Mouse (Mus musculus) frontal cortex, postnatal 36 days (tissue): ENCODE results near the gene Krtap1-3.
"Not testable (repeated sequence)": the region's sequence is repeated elsewhere in the genome, so short reads cannot be mapped to it uniquely, and the experiment has no call there.

Experiments
- DNase-seq, 2 experiments: peaks; one replicate each; pipeline ENCODE4 v3.0.0; 2022; ENCODE audit warnings: low spot score in 2 of 2

The Krtap1-3 gene

DNA sequence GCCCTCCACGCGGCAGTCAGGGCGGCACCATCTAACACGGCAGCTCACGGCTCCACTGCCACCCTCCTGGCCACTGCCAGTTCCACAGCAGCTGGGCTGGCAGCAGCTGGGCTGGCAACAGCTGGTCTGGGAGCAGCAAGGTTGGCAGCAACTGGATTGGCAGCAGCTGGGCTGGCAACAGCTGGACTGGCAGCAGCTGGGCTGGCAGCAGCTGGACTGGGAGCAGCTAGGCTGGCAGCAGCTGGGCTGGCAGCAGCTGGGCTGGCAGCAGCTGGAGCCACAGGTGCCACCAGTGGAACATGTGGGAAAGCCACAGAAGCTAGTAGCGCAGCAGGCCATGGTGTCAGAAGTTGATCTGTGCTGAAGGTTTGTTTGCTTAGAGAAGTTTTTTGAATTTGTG is at the start of gene Krtap1-3:
Gene Krtap1-3 (minus strand): TSS at position 359 of the 400 bp plus-strand sequence.
- DNase-seq, result no peak

DNA sequence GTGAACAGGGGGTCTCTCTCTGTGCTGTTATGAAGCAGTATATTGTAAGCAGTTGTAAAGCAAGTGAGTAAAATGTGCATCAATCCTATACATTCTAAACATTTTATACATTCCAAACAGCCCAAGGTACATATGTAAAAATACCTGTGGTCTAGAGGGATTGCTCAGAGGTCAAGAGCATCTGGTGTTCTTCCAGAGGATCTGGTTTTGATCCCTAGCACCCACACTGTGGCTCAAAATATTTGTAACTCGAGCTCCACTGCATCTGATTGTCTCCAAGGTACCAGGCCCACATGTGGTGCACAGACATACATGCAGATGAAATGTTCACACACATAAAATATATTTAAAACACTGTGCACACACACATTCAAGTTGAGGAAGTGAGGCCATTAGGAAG is 49.8 kb upstream of the Krtap1-3 start:
- no peak for DNase-seq

DNA sequence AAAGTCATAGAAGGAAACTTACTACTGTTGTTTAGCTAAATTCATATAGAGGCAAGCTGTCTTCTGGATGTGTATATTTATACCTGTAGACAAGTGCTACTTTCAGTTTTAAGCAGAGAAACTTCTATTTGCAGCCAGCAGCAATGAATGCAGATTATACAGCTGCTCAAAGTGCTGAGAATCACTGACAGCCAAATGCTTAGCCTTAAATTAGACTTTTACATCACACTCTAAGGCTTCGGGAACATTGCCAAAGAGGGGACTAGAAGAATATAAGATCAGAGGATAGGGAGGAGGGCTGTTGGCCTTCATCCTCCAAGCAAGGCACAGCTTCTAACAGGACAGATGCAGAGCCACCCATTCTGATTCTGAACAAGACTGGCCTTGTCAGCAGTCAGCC is 45.9 kb upstream of the Krtap1-3 start:
- peak in 1 of 2 experiments; percentile 41 for DNase-seq

DNA sequence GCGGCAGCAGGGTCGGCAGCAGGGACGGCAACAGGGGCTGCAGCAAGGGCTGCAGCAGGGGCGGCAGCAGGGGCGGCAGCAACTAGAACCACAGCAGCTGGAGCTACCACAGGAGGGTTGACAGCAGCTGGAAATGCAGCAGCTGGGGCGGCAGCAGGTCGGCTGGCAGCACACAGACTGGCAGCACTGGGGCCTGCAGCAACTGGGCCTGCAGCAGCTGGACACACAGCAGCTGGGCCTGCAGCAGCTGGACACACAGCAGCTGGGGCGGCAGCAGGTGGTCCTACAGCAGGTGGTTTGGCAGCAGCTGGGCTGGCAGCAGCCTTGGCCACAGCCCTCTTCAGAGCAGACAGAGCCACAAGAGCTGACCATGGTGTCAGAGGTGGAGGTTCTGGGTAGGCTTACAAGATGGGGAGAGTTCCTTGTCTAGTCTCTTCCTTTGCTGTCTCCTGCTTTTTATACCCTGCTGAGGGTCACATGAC is 43.6 kb upstream of the Krtap1-3 start, which contains the start of gene Krtap4-2:
Gene Krtap4-2 (minus strand): TSS at position 432 of the 482 bp plus-strand sequence.
- DNase-seq, result no peak

DNA sequence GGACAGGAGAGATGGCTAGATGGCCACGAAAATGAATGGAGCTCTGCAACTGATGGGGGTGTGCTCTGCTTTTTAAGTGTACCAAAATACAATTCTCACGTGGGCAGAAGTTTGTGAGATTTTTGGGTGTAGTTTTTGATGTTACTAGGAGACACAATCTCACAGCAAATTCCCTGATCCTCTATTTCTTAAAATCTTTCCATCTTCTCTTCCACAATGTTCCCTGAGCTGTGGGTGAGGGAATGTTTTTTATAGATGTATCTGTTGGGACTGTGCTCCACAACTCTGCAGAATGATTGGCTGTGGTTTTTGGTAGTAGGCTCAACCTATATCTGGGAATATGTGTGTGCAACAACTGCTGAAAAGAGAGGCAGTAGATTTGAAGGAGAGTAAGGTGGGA is 42.2 kb upstream of the Krtap1-3 start:
- peak in 1 of 2 experiments; percentile 51 for DNase-seq

DNA sequence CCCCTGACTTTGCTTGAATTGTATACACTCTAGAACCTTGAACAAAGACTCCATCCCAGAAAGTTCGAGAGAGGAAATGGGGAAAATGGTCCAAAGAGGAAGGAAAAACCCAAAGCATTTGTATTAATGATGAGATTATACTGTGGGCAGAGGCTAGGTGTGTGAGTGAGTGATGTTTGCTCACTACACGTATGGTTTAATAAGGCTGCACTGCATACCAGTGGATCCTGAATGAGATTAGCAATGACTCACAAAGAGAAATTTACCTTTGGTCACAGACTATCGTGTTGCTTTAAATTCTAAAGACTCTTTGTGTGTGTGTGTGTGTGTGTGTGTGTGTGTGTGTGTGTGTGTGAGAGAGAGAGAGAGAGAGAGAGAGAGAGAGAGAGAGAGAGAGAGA is 39.8 kb upstream of the Krtap1-3 start:
- no peak for DNase-seq

DNA sequence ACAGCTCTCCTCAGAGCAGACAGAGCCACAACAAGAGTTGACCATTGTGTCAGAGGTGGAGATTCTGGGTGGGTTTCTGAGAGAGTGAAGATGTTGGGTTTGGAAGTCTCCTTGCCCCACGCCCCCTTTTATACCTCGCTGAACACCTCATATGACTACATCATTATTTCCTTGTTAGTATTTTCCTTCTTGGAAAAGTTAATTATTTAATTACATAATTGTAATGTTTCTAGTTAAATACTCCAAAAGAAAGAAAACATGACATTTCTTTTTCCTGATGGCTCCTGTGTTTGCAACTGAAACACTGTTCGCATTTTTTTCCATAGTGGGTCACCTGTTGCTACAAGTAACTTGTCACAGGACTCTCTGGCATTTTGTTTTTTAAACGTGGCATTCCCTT is 37.0 kb upstream of the Krtap1-3 start, which contains the start of gene Krtap4-1:
Gene Krtap4-1 (minus strand): TSS at position 101 of the 400 bp plus-strand sequence.
- no peak for DNase-seq

GRCm38 (mm10) chr11:99620335-99620734 is 29.2 kb upstream of the Krtap1-3 start, which contains the start of gene Gm11562:
Gene Gm11562, minus strand, starts transcription at chr11:99620435.
- no peak for DNase-seq

DNA sequence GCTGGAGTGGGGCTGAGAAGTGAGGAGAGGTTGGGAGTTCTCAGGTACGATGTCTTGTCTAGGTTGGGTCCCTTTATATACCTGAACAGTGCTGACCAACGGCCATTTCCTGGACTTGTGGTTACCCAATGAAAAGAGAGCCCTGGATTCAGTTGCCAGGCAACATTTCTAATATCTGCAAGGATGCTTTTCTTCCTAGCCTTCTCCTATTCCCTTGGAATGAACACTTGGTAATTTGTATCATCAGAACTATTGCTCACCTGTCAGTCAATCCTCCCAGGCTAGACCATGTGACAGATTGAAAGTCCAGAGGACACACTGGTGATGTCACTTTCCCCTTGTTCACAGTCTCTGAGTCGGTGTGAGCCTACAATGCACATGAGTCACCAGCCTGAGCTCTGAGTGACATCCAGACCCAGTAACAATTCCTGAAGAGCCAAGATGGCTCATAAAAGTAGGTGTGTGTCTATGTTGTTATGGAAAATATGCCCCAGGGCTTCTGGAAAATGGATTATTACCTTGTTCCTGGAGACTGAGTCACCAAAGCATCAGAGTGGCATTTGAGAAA is 23.7 kb upstream of the Krtap1-3 start, which contains the start of gene Krtap2-4:
Gene Krtap2-4 (minus strand): TSS at position 51 of the 568 bp plus-strand sequence.
- DNase-seq, result no peak

- DNase-seq, result not testable (repeated sequence)
These were observed 18.9 kb upstream of the Krtap1-3 start, which contains the start of gene Gm11937 for GRCm38 (mm10) chr11:99610089-99610488. Gene Gm11937, minus strand, starts transcription at chr11:99610189.

DNA sequence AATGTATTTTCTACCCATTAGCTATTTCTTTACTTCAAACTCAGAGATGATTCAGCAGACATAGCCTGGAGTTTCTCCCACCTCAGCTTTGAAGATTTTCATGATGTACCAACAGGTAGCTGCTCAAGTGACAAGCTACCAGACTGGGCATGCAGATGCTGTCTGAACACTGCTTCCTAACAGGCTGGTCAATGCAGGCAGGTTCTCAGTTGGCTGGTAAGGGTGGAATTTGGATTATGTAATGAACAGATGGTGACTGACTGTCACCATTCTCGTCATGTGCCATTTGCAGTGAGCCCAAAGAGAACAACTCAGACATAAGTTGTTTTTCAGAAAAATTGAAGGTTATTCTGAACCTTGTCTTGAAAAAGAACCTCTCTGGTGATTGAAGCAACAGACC is 18.0 kb upstream of the Krtap1-3 start:
- peak; percentile 22 to 67 for DNase-seq

GRCm38 (mm10) chr11:99603208-99603607 is 12.1 kb upstream of the Krtap1-3 start, which contains the start of gene Gm11938:
Gene Gm11938, minus strand, starts transcription at chr11:99603308.
- not testable (repeated sequence) for DNase-seq

GRCm38 (mm10) chr11:99597742-99598141 is 6.6 kb upstream of the Krtap1-3 start, which contains the start of gene Krtap9-3:
Gene Krtap9-3, minus strand, starts transcription at chr11:99598105.
- DNase-seq, result not testable (repeated sequence)

GRCm38 (mm10) chr11:99585096-99585495 is 6.0 kb downstream of the Krtap1-3 start:
- DNase-seq, result peak; percentile 17 to 27

DNA sequence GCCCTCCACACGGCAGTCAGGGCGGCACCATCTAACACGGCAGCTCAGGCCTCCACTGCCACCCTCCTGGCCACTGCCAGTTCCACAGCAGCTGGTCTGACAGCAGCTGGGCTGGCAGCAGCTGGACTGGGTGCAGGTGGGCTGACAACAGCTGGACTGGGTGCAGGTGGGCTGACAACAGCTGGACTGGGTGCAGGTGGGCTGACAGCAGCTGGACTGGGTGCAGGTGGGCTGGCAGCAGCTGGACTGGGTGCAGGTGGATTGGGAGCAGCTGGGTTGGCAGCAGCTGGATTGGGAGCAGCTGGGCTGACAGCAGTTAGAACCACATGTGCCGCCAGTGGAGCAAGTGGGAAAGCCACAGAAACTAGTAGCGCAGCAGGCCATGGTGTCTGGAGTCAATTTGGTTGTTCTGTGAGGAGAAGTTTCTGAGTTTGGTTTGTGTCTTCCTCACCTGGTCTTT is 7.9 kb downstream of the Krtap1-3 start, which contains the start of gene Krtap1-4:
Gene Krtap1-4 (minus strand): TSS at position 410 of the 460 bp plus-strand sequence.
- no peak for DNase-seq

DNA sequence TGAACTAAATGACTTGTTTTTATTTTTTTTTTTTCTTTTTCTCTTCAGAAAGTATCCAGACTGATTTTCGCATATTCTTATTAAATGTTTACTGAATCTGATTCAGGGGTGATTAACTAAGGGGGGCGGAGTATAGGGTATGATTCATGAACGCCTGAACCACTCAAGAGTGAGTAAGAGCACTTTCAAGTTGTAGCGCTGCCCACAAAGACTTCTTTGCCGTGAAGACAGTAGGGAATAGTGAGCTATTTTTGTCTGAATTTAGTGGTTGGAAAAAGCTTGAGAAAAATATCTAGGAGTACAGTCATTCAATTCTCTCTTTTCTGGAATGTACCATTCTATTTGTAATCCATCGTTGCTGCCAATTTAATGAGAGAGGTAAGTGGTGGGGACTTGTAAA is 9.6 kb downstream of the Krtap1-3 start:
- DNase-seq, result no peak

DNA sequence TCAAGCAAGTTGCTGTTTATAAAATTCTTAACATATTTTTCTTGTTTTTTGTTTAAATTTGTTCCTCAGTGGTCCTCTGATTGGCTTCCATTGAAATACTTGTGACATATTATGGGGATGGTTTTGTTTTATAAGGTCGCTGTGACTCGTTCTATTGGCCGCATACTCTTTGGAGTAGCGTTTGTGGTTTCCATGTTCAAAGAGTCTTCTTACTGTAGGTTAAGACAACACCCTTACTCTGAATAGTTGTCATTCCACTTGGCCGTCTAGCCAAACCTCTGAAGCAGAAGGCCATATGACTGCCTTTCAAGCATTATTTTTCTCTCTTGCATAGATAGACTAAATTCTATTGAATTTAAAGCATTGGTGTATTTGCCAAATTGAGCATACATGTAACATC is 10.1 kb downstream of the Krtap1-3 start:
- no peak for DNase-seq

GRCm38 (mm10) chr11:99580636-99581035 is 10.5 kb downstream of the Krtap1-3 start, which contains the start of gene Krtap1-5:
Gene Krtap1-5, minus strand, starts transcription at chr11:99581016.
- no peak for DNase-seq

DNA sequence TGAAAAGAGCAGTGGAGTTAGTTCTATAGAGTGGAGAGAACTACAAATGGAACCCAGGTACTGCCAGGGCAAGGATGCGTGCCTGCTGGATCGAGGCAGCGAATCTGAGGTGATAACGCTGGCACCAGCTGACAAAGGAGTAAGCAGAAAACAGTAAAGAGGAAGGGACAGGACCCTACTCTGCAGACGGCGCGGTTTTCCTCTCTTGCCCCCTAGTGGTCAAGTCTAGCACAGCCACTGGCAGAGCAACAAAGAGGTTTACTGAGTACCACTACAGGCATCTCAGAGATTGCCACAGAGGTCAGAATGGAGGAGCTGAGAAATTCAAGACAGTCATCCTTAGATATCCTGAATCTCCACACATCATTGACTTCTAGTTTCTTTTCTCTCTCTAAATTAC is 17.0 kb downstream of the Krtap1-3 start:
- peak; percentile 54 to 62 for DNase-seq

DNA sequence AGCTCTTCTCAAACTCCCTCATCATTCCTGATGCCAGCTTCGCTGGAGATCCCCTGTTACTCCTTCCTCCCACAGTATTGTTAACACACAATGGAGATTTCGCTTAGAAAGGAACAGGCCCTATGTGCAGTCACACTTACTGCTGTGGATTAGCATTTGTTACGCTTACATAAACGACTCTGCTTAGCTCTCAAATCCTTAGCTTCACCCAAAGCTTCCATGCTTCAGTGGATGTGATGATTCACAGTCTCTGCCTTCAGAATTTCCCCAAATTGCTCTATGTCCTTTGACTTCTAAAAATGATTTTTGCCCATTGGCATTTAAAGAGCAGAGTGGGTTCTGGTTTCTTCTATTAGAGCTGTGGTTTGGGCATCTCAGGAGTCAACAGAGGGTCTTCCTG is 18.0 kb downstream of the Krtap1-3 start:
- DNase-seq, result peak in 1 of 2 experiments; percentile 20

- no peak for DNase-seq
These were observed 24.6 kb downstream of the Krtap1-3 start, which contains the start of gene Krtap3-1 for GRCm38 (mm10) chr11:99566530-99566929. Gene Krtap3-1, minus strand, starts transcription at chr11:99566630.

GRCm38 (mm10) chr11:99562580-99562979 is 28.6 kb downstream of the Krtap1-3 start:
- no peak for DNase-seq

DNA sequence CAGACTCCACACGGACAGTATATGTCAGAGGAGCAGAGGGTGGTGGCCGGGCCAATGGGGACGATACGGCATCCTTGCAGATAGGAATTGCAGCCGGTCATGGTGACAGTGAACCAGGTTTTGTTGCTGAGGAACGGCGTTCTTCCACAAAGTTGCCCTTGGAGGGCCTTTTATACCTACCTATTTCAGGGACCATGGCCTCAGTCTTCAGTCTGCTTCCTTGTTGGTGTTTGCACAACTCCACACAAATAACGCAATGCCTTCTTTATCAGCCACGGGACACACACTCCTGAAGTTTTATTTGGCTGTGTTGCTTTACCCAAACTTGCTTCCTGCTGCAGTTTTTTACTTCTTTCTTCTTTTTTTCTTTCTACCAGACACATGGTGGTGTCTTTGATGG is 31.8 kb downstream of the Krtap1-3 start, which contains the start of gene Gm11939:
Gene Gm11939 (minus strand): TSS at position 101 of the 400 bp plus-strand sequence.
- DNase-seq, result no peak
